Mouse (Mus musculus): ENCODE results near the gene Bdh2. TPM values are rescaled to one million over a fixed set of nuclear protein-coding genes. Genes with fewer than 3 reads are reported as not detected.

Bdh2 gene
- 8.0 and 8.3 TPM in 2 replicates for polyA plus RNA-seq (2015; fragmentation: Nextera tagmentation; extraction: Ambion mirVana)

DNA sequence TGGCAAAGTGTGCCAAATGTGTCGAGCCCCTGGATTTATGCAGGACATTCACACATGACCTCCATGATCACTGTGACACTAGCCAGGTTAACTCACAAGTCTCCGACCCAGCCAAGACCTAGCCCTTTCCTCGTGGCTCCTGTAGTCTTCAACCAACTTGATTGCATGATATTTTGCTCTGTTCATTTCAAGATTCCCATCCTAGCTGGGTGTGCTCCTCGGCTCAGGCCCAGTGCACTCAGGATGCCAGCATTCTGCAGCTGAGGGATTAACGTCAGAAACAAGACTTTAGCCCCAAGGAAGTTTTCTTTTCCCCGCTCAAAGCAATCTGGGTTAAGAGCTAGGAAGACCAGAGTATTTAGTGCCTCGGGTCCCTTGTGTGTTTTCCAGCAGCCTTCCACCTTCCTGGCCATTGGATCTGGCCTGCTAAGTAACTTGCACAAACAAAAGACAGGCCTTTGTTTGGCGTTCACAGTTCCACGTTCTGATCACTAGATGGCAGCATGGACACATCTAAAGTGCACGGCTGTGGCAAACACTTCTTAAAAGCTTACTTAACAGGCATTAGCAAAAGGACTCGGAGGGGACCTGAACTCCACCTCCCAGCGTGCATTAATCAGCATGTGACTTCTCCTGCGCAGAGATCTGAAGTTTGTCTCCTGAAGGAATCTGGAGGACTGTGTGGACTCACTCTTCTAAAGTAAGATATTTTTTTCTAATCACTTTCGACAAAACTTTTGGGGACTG, at the start of gene Bdh2:
Gene Bdh2, plus strand, starts transcription at position 553 of the 747 bp plus-strand sequence.
- 21% methylated on average over 14 of the region's 14 CpGs for WGBS
- peak within 1 kb of the TSS; percentile 22 for H3K4me3 ChIP-seq (ENCODE audit: low read length)
- peak; percentile 77 for ATAC-seq (ENCODE audit: low read depth)

DNA sequence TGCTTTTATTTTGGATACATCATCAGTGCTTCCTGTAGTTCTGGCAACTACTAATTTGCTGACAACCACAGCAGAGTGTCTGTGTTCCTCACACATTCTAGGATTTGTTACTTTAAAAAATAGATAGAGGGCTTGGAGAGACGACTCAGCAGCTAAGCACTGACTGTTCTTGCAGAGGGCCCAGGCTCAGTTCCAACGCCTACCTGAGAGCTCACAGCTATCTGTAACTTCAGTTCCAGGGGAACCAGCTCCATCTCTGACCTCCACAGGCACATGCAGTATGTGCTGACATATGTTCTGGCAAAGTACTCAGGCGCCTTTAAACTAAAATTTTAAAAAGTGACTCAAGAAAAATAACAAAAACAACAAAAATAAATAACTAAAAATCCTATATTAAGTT, 49.0 kb upstream of the Bdh2 start:
- no peak for ATAC-seq (ENCODE audit: low read depth)
- Histone ChIP-seq H3K4me2 (ENCODE audit: low read depth, low read length) (no peak overlapping the region), H3K36me3 (ENCODE audit: control insufficient read depth, insufficient read depth, low read length) (peaks cover 52% of the 10 kb centered on the region), H3K9ac (ENCODE audit: low read length) (no peak overlapping the region), H3K4me1 (replicated peaks; ENCODE audit: control insufficient read depth, insufficient read depth, low read length) (no peaks in the 10 kb centered on the region), H3K9me3 (ENCODE audit: control insufficient read depth, low read length) (no peaks in the 10 kb centered on the region), H3K27me3 (ENCODE audit: control insufficient read depth, insufficient read depth, low read depth, low read length) (no peaks in the 10 kb centered on the region), H3K4me3 (ENCODE audit: low read length) (no peak overlapping the region), H3K27ac (ENCODE audit: low read length) (no peak overlapping the region)
- 77% methylated on average over 3 of the region's 3 CpGs for WGBS

More for the DNA sequence above, at the start of gene Bdh2:
- Histone ChIP-seq H3K4me1 (replicated peaks; ENCODE audit: control insufficient read depth, insufficient read depth, low read length) (no peaks in the 10 kb centered on the region), H3K27me3 (ENCODE audit: control insufficient read depth, insufficient read depth, low read depth, low read length) (no peaks in the 10 kb centered on the region), H3K4me2 (ENCODE audit: low read depth, low read length) (peak within 1 kb of the TSS; percentile 45), H3K27ac (ENCODE audit: low read length) (no peak within 1 kb of the TSS), H3K36me3 (ENCODE audit: control insufficient read depth, insufficient read depth, low read length) (no peaks in the 10 kb centered on the region), H3K9me3 (ENCODE audit: control insufficient read depth, low read length) (no peaks in the 10 kb centered on the region), H3K9ac (ENCODE audit: low read length) (peak within 1 kb of the TSS; percentile 51; the same call in 1 of the 2 replicates)

DNA sequence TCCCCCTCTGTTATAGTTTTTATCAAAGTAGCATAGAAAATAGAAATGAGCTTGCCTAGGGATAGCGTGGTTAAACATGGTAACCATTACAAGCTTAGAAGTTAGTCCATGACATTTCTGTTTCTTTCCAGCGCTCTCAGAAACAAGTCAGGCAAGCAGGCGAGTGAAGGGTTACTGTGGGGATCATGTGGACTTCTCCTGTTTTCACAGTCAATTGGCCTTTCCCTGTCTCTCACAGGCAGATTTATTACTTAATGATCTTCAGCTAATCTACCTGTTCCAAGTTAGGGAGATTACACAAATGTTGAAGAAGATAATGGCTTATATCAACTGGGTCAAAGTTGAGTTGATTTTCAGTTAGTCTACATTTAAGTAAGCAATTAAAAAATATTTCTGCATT, 48.6 kb upstream of the Bdh2 start:
- H3K4me2 ChIP-seq (ENCODE audit: low read depth, low read length) = no peak overlapping the region
- no peak overlapping the region for H3K27ac ChIP-seq (ENCODE audit: low read length)

DNA sequence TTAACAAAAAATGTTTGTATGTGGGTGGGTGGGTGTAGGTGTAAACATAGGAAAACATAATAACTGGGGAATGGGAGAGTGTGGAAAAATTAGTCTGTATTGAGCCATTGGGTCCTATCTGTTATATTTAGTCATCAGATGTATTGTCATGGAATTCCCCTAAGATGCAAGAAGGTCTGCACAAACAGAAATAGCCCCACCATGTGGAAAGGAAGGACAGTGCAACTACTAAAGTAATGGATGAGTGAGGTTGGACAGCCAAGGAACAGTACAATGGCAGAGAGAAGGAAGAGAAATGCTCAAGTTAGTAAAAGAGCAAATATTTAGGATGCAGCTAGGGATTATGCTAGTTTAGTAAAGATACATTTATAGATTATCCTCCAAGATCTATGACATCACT, 35.3 kb upstream of the Bdh2 start:
- no peaks in the 10 kb centered on the region for H3K9me3 ChIP-seq (ENCODE audit: control insufficient read depth, low read length)
- no peaks in the 10 kb centered on the region for H3K4me1 ChIP-seq (replicated peaks; ENCODE audit: control insufficient read depth, insufficient read depth, low read length)
- H3K27me3 ChIP-seq (ENCODE audit: control insufficient read depth, insufficient read depth, low read depth, low read length) = no peaks in the 10 kb centered on the region
- no peak overlapping the region for H3K9ac ChIP-seq (ENCODE audit: low read length)
- H3K4me2 ChIP-seq (ENCODE audit: low read depth, low read length) = no peak overlapping the region
- H3K27ac ChIP-seq (ENCODE audit: low read length) = no peak overlapping the region
- H3K4me3 ChIP-seq (ENCODE audit: low read length) = no peak overlapping the region
- H3K36me3 ChIP-seq (ENCODE audit: control insufficient read depth, insufficient read depth, low read length) = peaks cover 48% of the 10 kb centered on the region
- no peak for ATAC-seq (ENCODE audit: low read depth)

More for the DNA sequence above, 48.6 kb upstream of the Bdh2 start:
- Histone ChIP-seq H3K27me3 (ENCODE audit: control insufficient read depth, insufficient read depth, low read depth, low read length) (no peaks in the 10 kb centered on the region), H3K4me1 (replicated peaks; ENCODE audit: control insufficient read depth, insufficient read depth, low read length) (no peaks in the 10 kb centered on the region), H3K9me3 (ENCODE audit: control insufficient read depth, low read length) (no peaks in the 10 kb centered on the region), H3K9ac (ENCODE audit: low read length) (no peak overlapping the region), H3K36me3 (ENCODE audit: control insufficient read depth, insufficient read depth, low read length) (peaks cover 55% of the 10 kb centered on the region), H3K4me3 (ENCODE audit: low read length) (no peak overlapping the region)
- no peak for ATAC-seq (ENCODE audit: low read depth)
- WGBS = 93% methylated on average over 3 of the region's 3 CpGs

DNA sequence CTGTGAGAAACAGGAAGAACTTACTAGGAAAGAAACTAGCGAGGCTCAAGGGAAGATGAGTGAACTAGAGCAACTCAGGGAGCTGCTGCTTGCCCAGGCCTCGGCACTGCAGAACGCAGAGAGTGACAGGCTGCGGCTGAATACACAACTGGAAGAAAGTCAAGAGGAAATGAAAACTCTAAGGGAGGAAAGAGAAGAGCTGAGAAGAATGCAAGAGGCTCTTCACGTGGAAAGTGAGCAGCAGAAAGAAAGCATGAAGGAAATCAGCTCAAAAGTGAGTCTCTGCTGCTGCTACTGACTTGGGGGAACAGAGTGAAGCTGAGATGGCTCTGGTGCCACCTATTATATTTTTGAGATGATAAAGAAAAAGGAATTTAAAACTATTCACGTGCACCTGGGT, 34.2 kb upstream of the Bdh2 start:
- H3K4me3 ChIP-seq (ENCODE audit: low read length) = no peak overlapping the region
- peaks cover 51% of the 10 kb centered on the region for H3K36me3 ChIP-seq (ENCODE audit: control insufficient read depth, insufficient read depth, low read length)
- no peaks in the 10 kb centered on the region for H3K27me3 ChIP-seq (ENCODE audit: control insufficient read depth, insufficient read depth, low read depth, low read length)
- H3K9ac ChIP-seq (ENCODE audit: low read length) = no peak overlapping the region
- H3K27ac ChIP-seq (ENCODE audit: low read length) = no peak overlapping the region
- H3K4me2 ChIP-seq (ENCODE audit: low read depth, low read length) = no peak overlapping the region
- no peaks in the 10 kb centered on the region for H3K4me1 ChIP-seq (replicated peaks; ENCODE audit: control insufficient read depth, insufficient read depth, low read length)
- no peak for ATAC-seq (ENCODE audit: low read depth)
- no peaks in the 10 kb centered on the region for H3K9me3 ChIP-seq (ENCODE audit: control insufficient read depth, low read length)
- 90% methylated on average over 6 of the region's 6 CpGs for WGBS

DNA sequence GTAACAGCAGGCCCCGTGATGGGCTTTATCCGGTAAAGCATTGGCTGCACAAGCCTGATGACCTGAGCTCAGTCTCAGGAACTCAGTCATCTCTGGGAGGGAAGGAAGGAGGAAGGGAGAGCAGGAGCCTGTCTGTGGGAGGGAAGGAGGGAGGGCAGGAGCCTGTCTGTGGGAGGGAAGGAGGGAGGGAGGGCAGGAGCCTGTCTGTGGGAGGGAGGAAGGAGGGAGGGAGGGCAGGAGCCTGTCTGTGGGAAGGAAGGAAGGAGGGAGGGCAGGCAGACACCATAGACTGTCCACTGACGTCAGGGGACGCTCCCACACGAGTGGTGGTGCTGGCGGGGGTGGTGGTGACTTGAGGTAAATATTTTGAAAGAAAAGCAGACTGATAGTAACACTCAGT, 31.9 kb upstream of the Bdh2 start:
- Histone ChIP-seq H3K9me3 (ENCODE audit: control insufficient read depth, low read length) (no peaks in the 10 kb centered on the region), H3K36me3 (ENCODE audit: control insufficient read depth, insufficient read depth, low read length) (peaks cover 41% of the 10 kb centered on the region), H3K27me3 (ENCODE audit: control insufficient read depth, insufficient read depth, low read depth, low read length) (no peaks in the 10 kb centered on the region), H3K4me1 (replicated peaks; ENCODE audit: control insufficient read depth, insufficient read depth, low read length) (no peaks in the 10 kb centered on the region), H3K4me3 (ENCODE audit: low read length) (no peak overlapping the region), H3K4me2 (ENCODE audit: low read depth, low read length) (no peak overlapping the region), H3K27ac (ENCODE audit: low read length) (no peak overlapping the region), H3K9ac (ENCODE audit: low read length) (no peak overlapping the region)
- 67% methylated on average over 6 of the region's 6 CpGs for whole genome bisulfite sequencing
- peak; percentile 57; the same call in 1 of the 2 replicates for ATAC-seq (ENCODE audit: low read depth)

DNA sequence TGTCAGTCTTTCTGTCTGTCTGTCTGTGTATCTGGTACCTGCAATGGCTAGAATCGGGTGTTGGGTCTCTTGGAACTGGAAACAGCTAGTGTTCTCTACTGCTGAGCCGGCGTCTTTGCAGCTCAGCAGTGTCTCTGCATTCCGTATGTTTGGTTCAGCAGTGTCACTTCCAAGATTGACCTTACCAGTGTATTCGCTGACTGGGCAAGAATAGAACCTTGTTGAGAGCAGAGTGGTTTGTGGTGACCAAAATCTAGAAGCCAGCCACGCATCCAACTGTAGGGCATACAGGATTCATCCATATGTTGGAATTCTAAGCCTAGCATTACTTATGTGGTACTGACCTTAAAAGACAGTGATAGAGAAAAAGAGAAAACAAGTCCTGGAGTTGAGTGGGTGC, 29.2 kb upstream of the Bdh2 start:
- ATAC-seq (ENCODE audit: low read depth) = no peak
- Histone ChIP-seq H3K9me3 (ENCODE audit: control insufficient read depth, low read length) (no peaks in the 10 kb centered on the region), H3K4me2 (ENCODE audit: low read depth, low read length) (no peak overlapping the region), H3K4me3 (ENCODE audit: low read length) (no peak overlapping the region), H3K36me3 (ENCODE audit: control insufficient read depth, insufficient read depth, low read length) (peaks cover 43% of the 10 kb centered on the region), H3K27me3 (ENCODE audit: control insufficient read depth, insufficient read depth, low read depth, low read length) (no peaks in the 10 kb centered on the region), H3K4me1 (replicated peaks; ENCODE audit: control insufficient read depth, insufficient read depth, low read length) (no peaks in the 10 kb centered on the region), H3K9ac (ENCODE audit: low read length) (no peak overlapping the region), H3K27ac (ENCODE audit: low read length) (no peak overlapping the region)
- 90% methylated on average over 6 of the region's 6 CpGs for WGBS

DNA sequence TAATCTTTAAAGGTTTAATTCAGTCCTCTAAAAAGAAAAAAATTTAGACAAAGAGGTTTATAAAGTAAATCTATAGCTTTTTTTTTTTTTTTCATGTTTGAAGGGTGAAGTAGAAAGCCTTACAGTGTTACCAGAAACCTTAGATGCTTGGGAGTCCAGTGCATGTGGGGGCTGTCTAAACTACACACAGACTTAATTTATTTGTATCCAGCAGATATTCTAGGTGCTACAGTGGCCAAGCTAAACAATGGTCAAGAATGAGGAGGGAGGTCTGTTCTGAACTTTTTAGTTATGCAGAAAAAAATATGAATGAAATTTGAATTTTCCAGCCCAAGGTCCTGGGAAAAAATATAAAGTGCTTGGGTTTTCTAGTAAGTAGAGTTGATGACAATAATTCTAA, 26.2 kb upstream of the Bdh2 start:
- no peak overlapping the region for H3K4me2 ChIP-seq (ENCODE audit: low read depth, low read length)
- H3K9me3 ChIP-seq (ENCODE audit: control insufficient read depth, low read length) = no peaks in the 10 kb centered on the region
- peaks cover 45% of the 10 kb centered on the region for H3K36me3 ChIP-seq (ENCODE audit: control insufficient read depth, insufficient read depth, low read length)
- H3K27me3 ChIP-seq (ENCODE audit: control insufficient read depth, insufficient read depth, low read depth, low read length) = no peaks in the 10 kb centered on the region
- H3K4me1 ChIP-seq (replicated peaks; ENCODE audit: control insufficient read depth, insufficient read depth, low read length) = no peaks in the 10 kb centered on the region
- no peak overlapping the region for H3K27ac ChIP-seq (ENCODE audit: low read length)
- no peak overlapping the region for H3K4me3 ChIP-seq (ENCODE audit: low read length)
- no peak for ATAC-seq (ENCODE audit: low read depth)
- H3K9ac ChIP-seq (ENCODE audit: low read length) = no peak overlapping the region

DNA sequence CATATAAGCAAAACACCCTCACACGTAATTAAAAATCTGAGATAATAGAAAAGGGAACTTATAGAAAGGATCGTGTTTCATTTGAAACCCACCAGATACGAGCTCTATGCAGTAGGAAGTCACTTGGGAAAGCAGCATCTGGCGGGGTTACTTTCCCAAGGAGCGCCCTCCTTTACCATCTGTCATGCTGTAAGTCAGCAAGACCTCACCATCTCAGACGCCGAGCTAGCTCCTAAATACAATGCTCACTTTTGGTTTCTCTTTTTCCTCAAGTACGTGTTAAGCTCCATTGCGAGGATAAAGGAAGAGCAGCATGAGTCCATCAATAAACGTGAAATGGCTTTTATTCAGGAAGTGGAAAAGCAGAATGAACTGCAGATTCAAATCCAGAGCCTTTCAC, 22.1 kb upstream of the Bdh2 start:
- no peak for ATAC-seq (ENCODE audit: low read depth)
- 87% methylated on average over 10 of the region's 10 CpGs for WGBS

More for the DNA sequence above, 22.1 kb upstream of the Bdh2 start:
- H3K27ac ChIP-seq (ENCODE audit: low read length) = no peak overlapping the region
- H3K9me3 ChIP-seq (ENCODE audit: control insufficient read depth, low read length) = no peaks in the 10 kb centered on the region
- no peak overlapping the region for H3K4me3 ChIP-seq (ENCODE audit: low read length)
- peaks cover 54% of the 10 kb centered on the region for H3K36me3 ChIP-seq (ENCODE audit: control insufficient read depth, insufficient read depth, low read length)
- H3K27me3 ChIP-seq (ENCODE audit: control insufficient read depth, insufficient read depth, low read depth, low read length) = no peaks in the 10 kb centered on the region
- no peak overlapping the region for H3K9ac ChIP-seq (ENCODE audit: low read length)
- H3K4me2 ChIP-seq (ENCODE audit: low read depth, low read length) = no peak overlapping the region
- H3K4me1 ChIP-seq (replicated peaks; ENCODE audit: control insufficient read depth, insufficient read depth, low read length) = no peaks in the 10 kb centered on the region

Data from lung, embryonic 16.5 days (tissue).